Comparison of ENCODE assay signal across 8 mouse cellular contexts in the genomic region with DNA sequence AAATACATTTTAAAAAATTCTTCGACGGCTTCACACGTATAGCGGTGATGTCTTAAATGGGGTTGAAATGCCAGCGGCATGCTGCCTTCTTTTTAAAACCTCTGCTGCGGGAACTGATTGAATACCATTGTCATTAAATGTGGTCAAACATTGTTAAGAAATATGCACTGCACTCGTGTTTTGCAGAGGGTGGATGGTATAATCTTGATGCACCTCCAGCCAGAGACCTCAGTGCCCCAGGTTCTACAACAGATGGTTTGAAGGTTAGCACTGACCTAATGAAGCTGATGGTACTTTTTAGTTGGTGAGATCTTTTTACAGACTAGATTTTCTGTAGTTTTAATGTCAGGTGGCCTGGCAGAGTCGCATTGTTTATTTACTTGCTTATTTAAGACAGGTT. TPM values are rescaled to one million over a fixed set of nuclear protein-coding genes. Genes with fewer than 3 reads are reported as not detected.
A peak's percentile ranks its signal among the peaks of the same experiment; 100 is the strongest.
DNase-seq lines count a peak whose midpoint lies in the region; ATAC-seq and TF ChIP-seq lines count a peak whose summit lies in the region.

No protein-coding gene starts in this region.

- peak overlapping the region; percentile 83 for H3K4me2 ChIP-seq in kidney, embryonic 16.5 days (replicated peaks; ENCODE audit: low read depth, low read length)
- peak overlapping the region; percentile 73 for H3K4me2 ChIP-seq in embryonic facial prominence, embryonic 11.5 days (ENCODE audit: low read depth, low read length)
- peak overlapping the region; percentile 97 for H3K4me2 ChIP-seq in hindbrain, postnatal 0 days (ENCODE audit: low read depth, low read length)
- peak overlapping the region; percentile 88 for H3K4me2 ChIP-seq in midbrain, postnatal 0 days (ENCODE audit: low read depth, low read length, poor library complexity, severe bottlenecking)

- no peak for ATAC-seq in kidney, embryonic 16.5 days (ENCODE audit: low FRiP score, low TSS enrichment)
- no peak for ATAC-seq in embryonic facial prominence, embryonic 11.5 days (replicated peaks; ENCODE audit: insufficient number of reproducible peaks, low FRiP score, low TSS enrichment, low read depth)
- ATAC-seq in hindbrain, postnatal 0 days: no peak
- ATAC-seq in midbrain, postnatal 0 days (ENCODE audit: low FRiP score): no peak

- 1% methylated on average over 8 of the region's 8 CpGs for WGBS in kidney, embryonic 16.5 days
- WGBS in embryonic facial prominence, embryonic 11.5 days: 1% methylated on average over 8 of the region's 8 CpGs
- WGBS in hindbrain, postnatal 0 days: 0% methylated on average over 8 of the region's 8 CpGs
- 0% methylated on average over 8 of the region's 8 CpGs for WGBS in midbrain, postnatal 0 days

- peak overlapping the region; percentile 99 for H3K9ac ChIP-seq in kidney, embryonic 16.5 days (replicated peaks; ENCODE audit: low read length)
- peak overlapping the region; percentile 98 for H3K9ac ChIP-seq in embryonic facial prominence, embryonic 11.5 days (replicated peaks; ENCODE audit: low read length)
- H3K9ac ChIP-seq in hindbrain, postnatal 0 days (replicated peaks; ENCODE audit: low read length): peak overlapping the region; percentile 98
- peak overlapping the region; percentile 99 for H3K9ac ChIP-seq in midbrain, postnatal 0 days (replicated peaks; ENCODE audit: low read length, poor library complexity, severe bottlenecking)

- no peak for TF ChIP-seq CTCF in hindbrain, postnatal 0 days (IDR thresholded peaks at IDR 0.05; ENCODE audit: low read depth)
- TF ChIP-seq CTCF in midbrain, postnatal 0 days (IDR thresholded peaks at IDR 0.05): no peak

- H3K36me3 ChIP-seq in kidney, embryonic 16.5 days (ENCODE audit: insufficient read depth, low read length): no peaks in the 10 kb centered on the region
- H3K36me3 ChIP-seq in embryonic facial prominence, embryonic 11.5 days (replicated peaks; ENCODE audit: control insufficient read depth, insufficient read depth, low read depth, low read length): no peaks in the 10 kb centered on the region
- H3K36me3 ChIP-seq in hindbrain, postnatal 0 days (ENCODE audit: insufficient read depth, low read length): no peaks in the 10 kb centered on the region
- H3K36me3 ChIP-seq in midbrain, postnatal 0 days (ENCODE audit: insufficient read depth, low read length): no peaks in the 10 kb centered on the region

- H3K27ac ChIP-seq in kidney, embryonic 16.5 days (ENCODE audit: low read length): peak overlapping the region; percentile 34; the same call in 1 of the 2 replicates
- no peak overlapping the region for H3K27ac ChIP-seq in embryonic facial prominence, embryonic 11.5 days (replicated peaks; ENCODE audit: low read depth, low read length)
- no peak overlapping the region for H3K27ac ChIP-seq in hindbrain, postnatal 0 days
- H3K27ac ChIP-seq in midbrain, postnatal 0 days (ENCODE audit: low read depth, low read length): no peak overlapping the region

- no peaks in the 10 kb centered on the region for H3K27me3 ChIP-seq in kidney, embryonic 16.5 days (ENCODE audit: insufficient read depth, low read length)
- no peaks in the 10 kb centered on the region for H3K27me3 ChIP-seq in embryonic facial prominence, embryonic 11.5 days (ENCODE audit: control insufficient read depth, insufficient read depth, low read length)
- no peaks in the 10 kb centered on the region for H3K27me3 ChIP-seq in hindbrain, postnatal 0 days (ENCODE audit: insufficient read depth, low read length)
- no peaks in the 10 kb centered on the region for H3K27me3 ChIP-seq in midbrain, postnatal 0 days (ENCODE audit: insufficient read depth, low read length)

- H3K9me3 ChIP-seq in kidney, embryonic 16.5 days (ENCODE audit: low read length): no peaks in the 10 kb centered on the region
- H3K9me3 ChIP-seq in embryonic facial prominence, embryonic 11.5 days (replicated peaks; ENCODE audit: control insufficient read depth, low read length): no peaks in the 10 kb centered on the region
- no peaks in the 10 kb centered on the region for H3K9me3 ChIP-seq in hindbrain, postnatal 0 days (ENCODE audit: low read length)
- H3K9me3 ChIP-seq in midbrain, postnatal 0 days (ENCODE audit: low read length): no peaks in the 10 kb centered on the region

- H3K4me1 ChIP-seq in kidney, embryonic 16.5 days (ENCODE audit: insufficient read depth, low read length): peaks cover 26% of the 10 kb centered on the region
- H3K4me1 ChIP-seq in embryonic facial prominence, embryonic 11.5 days (ENCODE audit: control insufficient read depth, insufficient read depth, low read length): no peaks in the 10 kb centered on the region
- peaks cover 15% of the 10 kb centered on the region for H3K4me1 ChIP-seq in hindbrain, postnatal 0 days (ENCODE audit: insufficient read depth, low read length)
- peaks cover 12% of the 10 kb centered on the region for H3K4me1 ChIP-seq in midbrain, postnatal 0 days (ENCODE audit: insufficient read depth, low read length)

- intact Hi-C loops in left cerebral cortex, postnatal 36 days (cut with DNase I): loop anchor here (2.0 kb wide), 1 partner anchor 433 kb away; no protein-coding TSS in a partner anchor

- DNase-seq in kidney, postnatal 4 days: no peak
- DNase-seq in embryonic facial prominence, embryonic 11.5 days (ENCODE audit: low spot score): no peak
- DNase-seq in hindbrain, postnatal 0 days (ENCODE audit: low spot score): no peak
- DNase-seq in midbrain, postnatal 0 days (ENCODE audit: low spot score): no peak
- DNase-seq in right cerebral cortex, postnatal 4 days: no peak
- DNase-seq in adrenal gland, postnatal 25 days: no peak
- DNase-seq in left cerebral cortex, postnatal 36 days (ENCODE audit: low spot score in 2 of 2): no peak

- peak overlapping the region; percentile 95 for H3K4me3 ChIP-seq in kidney, embryonic 16.5 days (ENCODE audit: low read length)
- peak overlapping the region; percentile 80 for H3K4me3 ChIP-seq in embryonic facial prominence, embryonic 11.5 days (ENCODE audit: low read depth, low read length)
- H3K4me3 ChIP-seq in hindbrain, postnatal 0 days (ENCODE audit: low read length): peak overlapping the region; percentile 97
- H3K4me3 ChIP-seq in midbrain, postnatal 0 days (ENCODE audit: low read depth, low read length): peak overlapping the region; percentile 74

RNA-seq across cellular contexts. Expression of a gene that starts 1.8 kb away (rescaled TPM):
- 3.7 and 4.4 TPM in 2 replicates for polyA plus RNA-seq in kidney, embryonic 16.5 days (2015; fragmentation: Nextera tagmentation; extraction: Ambion mirVana)
- 6.0 and 6.6 TPM in 2 replicates for polyA plus RNA-seq in embryonic facial prominence, embryonic 11.5 days (2014; fragmentation: Nextera tagmentation; extraction: Ambion mirVana)
- 27.9 and 34.2 TPM in 2 replicates for total RNA-seq in hindbrain, postnatal 0 days (2014; rRNA removed)
- 4.9 and 5.0 TPM in 2 replicates for polyA plus RNA-seq in hindbrain, postnatal 0 days (2015; fragmentation: Nextera tagmentation; extraction: Ambion mirVana)
- 38.5 and 42.0 TPM in 2 replicates for total RNA-seq in midbrain, postnatal 0 days (2014; rRNA removed)
- polyA plus RNA-seq in midbrain, postnatal 0 days (2015; fragmentation: Nextera tagmentation; extraction: Ambion mirVana): 3.3 and 4.1 TPM in 2 replicates
- total RNA-seq in adrenal gland, postnatal 25 days (2021): 55.2 and 58.1 TPM in 2 replicates
- total RNA-seq in left cerebral cortex, postnatal 36 days (2021): 10 to 100 TPM; 61.5 to 63.2 TPM

RNA-seq across cellular contexts. Expression of a gene that starts 41.0 kb away (rescaled TPM):
- polyA plus RNA-seq in kidney, embryonic 16.5 days (2015; fragmentation: Nextera tagmentation; extraction: Ambion mirVana): 29.9 and 30.0 TPM in 2 replicates
- polyA plus RNA-seq in embryonic facial prominence, embryonic 11.5 days (2014; fragmentation: Nextera tagmentation; extraction: Ambion mirVana): 14.7 and 14.9 TPM in 2 replicates
- 56.9 and 62.0 TPM in 2 replicates for total RNA-seq in hindbrain, postnatal 0 days (2014; rRNA removed)
- polyA plus RNA-seq in hindbrain, postnatal 0 days (2015; fragmentation: Nextera tagmentation; extraction: Ambion mirVana): 33.1 and 33.2 TPM in 2 replicates
- 50.7 and 58.1 TPM in 2 replicates for total RNA-seq in midbrain, postnatal 0 days (2014; rRNA removed)
- polyA plus RNA-seq in midbrain, postnatal 0 days (2015; fragmentation: Nextera tagmentation; extraction: Ambion mirVana): 32.5 and 33.5 TPM in 2 replicates
- 144 and 153 TPM in 2 replicates for total RNA-seq in adrenal gland, postnatal 25 days (2021)
- total RNA-seq in left cerebral cortex, postnatal 36 days (2021): 10 to 100 TPM; 37.6 to 44.2 TPM
